ENCODE assay signal across 9 mouse cellular contexts in the genomic region with DNA sequence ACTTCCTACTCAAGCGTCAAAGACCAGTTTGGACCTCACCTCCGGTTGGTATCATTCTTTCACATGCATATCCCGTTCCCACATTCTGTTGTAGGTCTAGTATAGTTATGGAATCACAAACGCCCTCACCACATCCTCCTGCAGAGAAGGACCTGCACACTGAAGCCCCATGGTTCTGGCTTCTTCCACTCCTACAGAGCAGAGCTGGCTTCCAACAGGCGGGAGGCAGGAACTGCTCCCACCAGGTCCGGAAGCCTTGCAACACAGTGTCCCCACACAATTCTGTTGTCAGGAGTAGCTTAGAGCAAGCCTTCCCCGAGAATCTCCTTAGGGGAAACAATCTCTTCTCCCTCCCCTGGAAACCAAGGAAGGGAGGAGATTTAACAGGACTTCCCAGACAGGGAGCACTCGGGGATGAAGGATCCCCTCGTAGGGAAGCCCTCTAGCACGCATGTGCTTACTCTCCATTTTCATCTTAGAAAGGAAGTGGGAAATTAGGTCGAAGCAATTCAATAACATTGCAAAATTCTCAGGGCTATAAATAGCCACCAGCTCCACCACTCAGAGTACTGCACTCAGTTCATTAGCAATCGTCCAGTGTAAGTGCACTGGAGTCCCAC. TPM values are rescaled to one million over a fixed set of nuclear protein-coding genes. Genes with fewer than 3 reads are reported as not detected.
A peak's percentile ranks its signal among the peaks of the same experiment; 100 is the strongest.
DNase-seq lines count a peak whose midpoint lies in the region; ATAC-seq and TF ChIP-seq lines count a peak whose summit lies in the region.
"Had no signal": no experiment of that assay in that cellular context is flagged by ENCODE, and none has a peak within 500 bp of the region (broad histone marks: within the 10 kb centered on the region; RNA-seq: fewer than 3 reads in every experiment).

No protein-coding gene starts in this region.

- TF ChIP-seq POLR2A in bone marrow macrophage, adult 2 months (IDR thresholded peaks at IDR 0.05; ENCODE audit: borderline replicate concordance, low read depth, low read length), result no peak

- no peak for TF ChIP-seq CTCF in bone marrow macrophage, adult 2 months (IDR thresholded peaks at IDR 0.05; ENCODE audit: low read depth, low read length)
- peak; percentile 2; the same call in 1 of the 2 replicates for TF ChIP-seq CTCF in intestine, postnatal 0 days (IDR thresholded peaks at IDR 0.05; ENCODE audit: low read depth)

- DNase-seq in hindbrain, embryonic 14.5 days (ENCODE audit: low spot score), result no peak
- DNase-seq in lung, postnatal 36 days, result peak; percentile 67
- no peak for DNase-seq in embryo, embryonic 10 days (ENCODE audit: low spot score)

- no peak overlapping the region for H3K9ac ChIP-seq in hindbrain, embryonic 12.5 days
- no peak overlapping the region for H3K9ac ChIP-seq in hindbrain, embryonic 14.5 days
- no peak overlapping the region for H3K9ac ChIP-seq in forebrain, embryonic 16.5 days (replicated peaks; ENCODE audit: low read depth, low read length)
- H3K9ac ChIP-seq in intestine, postnatal 0 days (ENCODE audit: low read depth, low read length), result no peak overlapping the region

- 67% methylated on average over 12 of the region's 12 CpGs for WGBS in hindbrain, embryonic 12.5 days
- 66% methylated on average over 12 of the region's 12 CpGs for WGBS in hindbrain, embryonic 14.5 days
- 61% methylated on average over 12 of the region's 12 CpGs for WGBS in forebrain, embryonic 16.5 days
- WGBS in intestine, postnatal 0 days, result 43% methylated on average over 12 of the region's 12 CpGs

- no peak overlapping the region for H3K4me3 ChIP-seq in hindbrain, embryonic 12.5 days
- no peak overlapping the region for H3K4me3 ChIP-seq in hindbrain, embryonic 14.5 days (replicated peaks; ENCODE audit: low read length)
- peak overlapping the region; percentile 45 for H3K4me3 ChIP-seq in bone marrow macrophage, adult 2 months (ENCODE audit: insufficient read depth, low read length)
- H3K4me3 ChIP-seq in forebrain, embryonic 16.5 days (replicated peaks; ENCODE audit: low read length), result no peak overlapping the region
- no peak overlapping the region for H3K4me3 ChIP-seq in intestine, postnatal 0 days (ENCODE audit: low read depth, low read length)

- H3K4me2 ChIP-seq in hindbrain, embryonic 12.5 days (replicated peaks), result no peak overlapping the region; the same call in 1 of the 2 replicates
- H3K4me2 ChIP-seq in hindbrain, embryonic 14.5 days (replicated peaks), result no peak overlapping the region
- H3K4me2 ChIP-seq in forebrain, embryonic 16.5 days (ENCODE audit: low read length), result no peak overlapping the region
- H3K4me2 ChIP-seq in intestine, postnatal 0 days (replicated peaks; ENCODE audit: low read depth), result peak overlapping the region; percentile 24; the same call in 1 of the 2 replicates

- no peaks in the 10 kb centered on the region; the same call in 1 of the 2 replicates for H3K27me3 ChIP-seq in hindbrain, embryonic 12.5 days
- no peaks in the 10 kb centered on the region for H3K27me3 ChIP-seq in hindbrain, embryonic 14.5 days (ENCODE audit: control insufficient read depth, insufficient read depth, low read length)
- no peaks in the 10 kb centered on the region for H3K27me3 ChIP-seq in forebrain, embryonic 16.5 days (replicated peaks; ENCODE audit: control insufficient read depth, insufficient read depth, low read length)
- H3K27me3 ChIP-seq in intestine, postnatal 0 days (replicated peaks; ENCODE audit: control insufficient read depth, insufficient read depth, low read length), result no peaks in the 10 kb centered on the region

- no peak for ATAC-seq in hindbrain, embryonic 12.5 days (ENCODE audit: low FRiP score)
- no peak for ATAC-seq in hindbrain, embryonic 14.5 days (ENCODE audit: low FRiP score)
- no peak for ATAC-seq in forebrain, embryonic 16.5 days
- no peak for ATAC-seq in intestine, postnatal 0 days
- no peak for ATAC-seq in inflammation-experienced regulatory T-cells, adult 6 months

- peaks cover 81% of the 10 kb centered on the region for H3K4me1 ChIP-seq in hindbrain, embryonic 12.5 days
- H3K4me1 ChIP-seq in hindbrain, embryonic 14.5 days (replicated peaks; ENCODE audit: control insufficient read depth, insufficient read depth, low read length), result peaks cover 62% of the 10 kb centered on the region
- H3K4me1 ChIP-seq in bone marrow macrophage, adult 2 months (ENCODE audit: control insufficient read depth, insufficient read depth, low read length), result peaks cover 73% of the 10 kb centered on the region
- peaks cover 67% of the 10 kb centered on the region for H3K4me1 ChIP-seq in forebrain, embryonic 16.5 days (replicated peaks; ENCODE audit: control insufficient read depth, insufficient read depth, low read length)
- peaks cover 52% of the 10 kb centered on the region for H3K4me1 ChIP-seq in intestine, postnatal 0 days (replicated peaks; ENCODE audit: control insufficient read depth, insufficient read depth, low read length)

- peaks cover 1% of the 10 kb centered on the region; the same call in 1 of the 2 replicates for H3K36me3 ChIP-seq in hindbrain, embryonic 12.5 days
- H3K36me3 ChIP-seq in hindbrain, embryonic 14.5 days (replicated peaks; ENCODE audit: control insufficient read depth, insufficient read depth), result peaks cover 4% of the 10 kb centered on the region; the same call in 1 of the 2 replicates
- H3K36me3 ChIP-seq in forebrain, embryonic 16.5 days (ENCODE audit: control insufficient read depth, insufficient read depth), result no peaks in the 10 kb centered on the region
- H3K36me3 ChIP-seq in intestine, postnatal 0 days (ENCODE audit: control insufficient read depth, insufficient read depth), result peaks cover 8% of the 10 kb centered on the region

- 0 out of 2 replicates have a peak overlapping the region, but pooled peaks have one; percentile 3 for H3K27ac ChIP-seq in hindbrain, embryonic 12.5 days
- no peak overlapping the region for H3K27ac ChIP-seq in hindbrain, embryonic 14.5 days
- H3K27ac ChIP-seq in bone marrow macrophage, adult 2 months (ENCODE audit: insufficient read depth, low read depth, low read length), result peak overlapping the region; percentile 97
- peak overlapping the region; percentile 29; the same call in 1 of the 2 replicates for H3K27ac ChIP-seq in forebrain, embryonic 16.5 days (ENCODE audit: low read length)
- H3K27ac ChIP-seq in intestine, postnatal 0 days (ENCODE audit: low read depth, low read length), result peak overlapping the region; percentile 74

- no peaks in the 10 kb centered on the region for H3K9me3 ChIP-seq in hindbrain, embryonic 12.5 days (replicated peaks)
- no peaks in the 10 kb centered on the region for H3K9me3 ChIP-seq in hindbrain, embryonic 14.5 days (ENCODE audit: control insufficient read depth, low read length)
- no peaks in the 10 kb centered on the region for H3K9me3 ChIP-seq in forebrain, embryonic 16.5 days (ENCODE audit: control insufficient read depth, low read length)
- H3K9me3 ChIP-seq in intestine, postnatal 0 days (ENCODE audit: control insufficient read depth), result no peaks in the 10 kb centered on the region
- H3K9me3 ChIP-seq: G1E had no signal

RNA-seq across cellular contexts. Expression of a gene that starts 5.6 kb away (rescaled TPM):
- 88.8 TPM in 2 replicates for polyA plus RNA-seq in hindbrain, embryonic 12.5 days (2016; fragmentation: Nextera tagmentation; extraction: Ambion mirVana)
- polyA plus RNA-seq in hindbrain, embryonic 14.5 days (2014; fragmentation: Nextera tagmentation; extraction: Ambion mirVana), result 99.7 and 100 TPM in 2 replicates
- 54.6 and 61.0 TPM in 2 replicates for polyA plus RNA-seq in bone marrow macrophage, adult 2 months (2012; ENCODE audit: insufficient read depth, insufficient read length, missing spikeins)
- 107 and 115 TPM in 2 replicates for polyA plus RNA-seq in forebrain, embryonic 16.5 days (2015; fragmentation: Nextera tagmentation; extraction: Ambion mirVana)
- polyA plus RNA-seq in intestine, postnatal 0 days (2015; fragmentation: Nextera tagmentation; extraction: Ambion mirVana), result 62.2 and 63.6 TPM in 2 replicates
- polyA plus RNA-seq in inflammation-experienced regulatory T-cells, adult 6 months (2017; shearing (Covaris generic)), result 10 to 100 TPM; 36.8 to 43.5 (median 42.5) TPM

RNA-seq across cellular contexts. Expression of a gene that starts 33.0 kb away (rescaled TPM):
- polyA plus RNA-seq in hindbrain, embryonic 12.5 days (2016; fragmentation: Nextera tagmentation; extraction: Ambion mirVana), result 57.1 and 57.9 TPM in 2 replicates
- 60.1 and 60.8 TPM in 2 replicates for polyA plus RNA-seq in hindbrain, embryonic 14.5 days (2014; fragmentation: Nextera tagmentation; extraction: Ambion mirVana)
- 44.6 and 49.8 TPM in 2 replicates for polyA plus RNA-seq in bone marrow macrophage, adult 2 months (2012; ENCODE audit: insufficient read depth, insufficient read length, missing spikeins)
- polyA plus RNA-seq in forebrain, embryonic 16.5 days (2015; fragmentation: Nextera tagmentation; extraction: Ambion mirVana), result 60.3 and 62.4 TPM in 2 replicates
- polyA plus RNA-seq in intestine, postnatal 0 days (2015; fragmentation: Nextera tagmentation; extraction: Ambion mirVana), result 199 and 209 TPM in 2 replicates
- 10 to 100 TPM; 36.4 to 44.9 (median 44.1) TPM for polyA plus RNA-seq in inflammation-experienced regulatory T-cells, adult 6 months (2017; shearing (Covaris generic))

RNA-seq across cellular contexts. Expression of a gene that starts 47.9 kb away (rescaled TPM):
- 5.5 and 6.6 TPM in 2 replicates for polyA plus RNA-seq in hindbrain, embryonic 12.5 days (2016; fragmentation: Nextera tagmentation; extraction: Ambion mirVana)
- 6.2 and 6.3 TPM in 2 replicates for polyA plus RNA-seq in hindbrain, embryonic 14.5 days (2014; fragmentation: Nextera tagmentation; extraction: Ambion mirVana)
- polyA plus RNA-seq in bone marrow macrophage, adult 2 months (2012; ENCODE audit: insufficient read depth, insufficient read length, missing spikeins), result not detected in 2 replicates
- polyA plus RNA-seq in forebrain, embryonic 16.5 days (2015; fragmentation: Nextera tagmentation; extraction: Ambion mirVana), result 6.3 and 6.6 TPM in 2 replicates
- polyA plus RNA-seq in intestine, postnatal 0 days (2015; fragmentation: Nextera tagmentation; extraction: Ambion mirVana), result 0.23 and 0.44 TPM in 2 replicates
- polyA plus RNA-seq in inflammation-experienced regulatory T-cells, adult 6 months (2017; shearing (Covaris generic)), result not detected
- polyA plus RNA-seq: G1E had no signal
